Comparison of ENCODE assay signal across 10 mouse cellular contexts in the genomic region with DNA sequence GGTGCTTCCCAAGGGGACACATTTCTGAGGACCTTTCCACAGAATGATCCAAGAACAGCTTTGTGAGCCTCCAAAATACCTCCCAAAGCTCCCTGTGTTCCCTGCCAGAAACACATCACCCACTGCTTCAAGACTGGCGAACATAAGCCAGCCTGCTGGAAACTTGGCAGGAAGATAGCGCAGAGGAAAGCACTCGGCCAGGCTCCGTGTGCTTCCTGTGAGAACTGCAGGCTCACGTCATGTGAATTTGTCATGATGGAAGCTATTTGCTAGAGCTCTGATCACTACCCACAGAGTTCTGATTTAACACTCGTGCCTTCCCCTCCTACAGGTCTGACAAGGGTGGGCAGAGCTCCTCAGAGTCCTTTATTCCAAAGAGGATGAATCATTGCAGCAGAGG. TPM values are rescaled to one million over a fixed set of nuclear protein-coding genes. Genes with fewer than 3 reads are reported as not detected.
DNase-seq lines count a peak whose midpoint lies in the region; ATAC-seq and TF ChIP-seq lines count a peak whose summit lies in the region.
"Had no signal": no experiment of that assay in that cellular context is flagged by ENCODE, and none has a peak within 500 bp of the region (broad histone marks: within the 10 kb centered on the region; RNA-seq: fewer than 3 reads in every experiment).

No protein-coding gene starts in this region.

- peak; percentile 72 for ATAC-seq in heart, postnatal 0 days (ENCODE audit: insufficient read depth, low read depth)
- no peak for ATAC-seq in inflammation-experienced regulatory T-cells, adult 6 months
- no peak for ATAC-seq in activated CD4-positive, CD25-positive, alpha-beta regulatory T cell, adult 4 months

- no peaks in the 10 kb centered on the region for H3K27me3 ChIP-seq in heart, postnatal 0 days (ENCODE audit: control insufficient read depth, insufficient read depth, low read length)
- H3K27me3 ChIP-seq: hindbrain, embryonic 15.5 days; neural tube, embryonic 12.5 days had no signal

- no peak overlapping the region for H3K4me3 ChIP-seq in heart, postnatal 0 days (ENCODE audit: low read depth, low read length)
- H3K4me3 ChIP-seq: hindbrain, embryonic 15.5 days; neural tube, embryonic 12.5 days had no signal

- no peak overlapping the region for H3K9ac ChIP-seq in heart, postnatal 0 days (replicated peaks; ENCODE audit: low read depth, low read length)
- H3K9ac ChIP-seq: hindbrain, embryonic 15.5 days; neural tube, embryonic 12.5 days had no signal

- H3K4me2 ChIP-seq in heart, postnatal 0 days (ENCODE audit: low read depth, low read length) = no peak overlapping the region
- H3K4me2 ChIP-seq: hindbrain, embryonic 15.5 days; neural tube, embryonic 12.5 days had no signal

- H3K9me3 ChIP-seq in heart, postnatal 0 days (replicated peaks; ENCODE audit: control insufficient read depth, low read length) = no peaks in the 10 kb centered on the region
- H3K9me3 ChIP-seq: hindbrain, embryonic 15.5 days; neural tube, embryonic 12.5 days had no signal

- peak overlapping the region; percentile 49 for H3K27ac ChIP-seq in heart, postnatal 0 days (ENCODE audit: low read depth)
- H3K27ac ChIP-seq: hindbrain, embryonic 15.5 days; neural tube, embryonic 12.5 days had no signal

- H3K4me1 ChIP-seq in heart, postnatal 0 days (ENCODE audit: control insufficient read depth, insufficient read depth) = peaks cover 11% of the 10 kb centered on the region

- H3K36me3 ChIP-seq in heart, postnatal 0 days (replicated peaks; ENCODE audit: control insufficient read depth, insufficient read depth, low read length) = no peaks in the 10 kb centered on the region
- H3K36me3 ChIP-seq: hindbrain, embryonic 15.5 days; neural tube, embryonic 12.5 days had no signal

- TF ChIP-seq EP300 in heart, postnatal 0 days (IDR thresholded peaks at IDR 0.05; ENCODE audit: low read depth) = no peak

- 8% methylated on average over 6 of the region's 6 CpGs for WGBS in heart, postnatal 0 days

- no peak for TF ChIP-seq CTCF in heart, postnatal 0 days (IDR thresholded peaks at IDR 0.05; ENCODE audit: low read depth)

- peak; percentile 15 to 21 for DNase-seq in kidney, postnatal 36 days
- DNase-seq in kidney, adult 18-20 months = no peak
- peak; percentile 79 to 82 for DNase-seq in cerebellum, postnatal 25 days
- DNase-seq in heart, postnatal 0 days (ENCODE audit: low spot score) = peak; percentile 81
- peak; percentile 73 to 85 for DNase-seq in left cerebral cortex, postnatal 36 days (ENCODE audit: low spot score in 2 of 2)
- DNase-seq in embryo, embryonic 10.5 days (ENCODE audit: low spot score) = no peak

- intact Hi-C loops in left cerebral cortex, postnatal 36 days (cut with DNase I) = loop anchor here (2.0 kb wide), 1 partner anchor 81 kb away; no protein-coding TSS in a partner anchor

RNA-seq across cellular contexts. Expression of a gene that starts 38.5 kb away (rescaled TPM):
- total RNA-seq in heart, postnatal 0 days (2014; rRNA removed; ENCODE audit: low replicate concordance) = 15.4 and 19.7 TPM in 2 replicates
- 9.6 and 10.7 TPM in 2 replicates for polyA plus RNA-seq in heart, postnatal 0 days (2015; fragmentation: Nextera tagmentation; extraction: Ambion mirVana)
- 1 to 10 TPM; 2.6 to 2.7 TPM for total RNA-seq in left cerebral cortex, postnatal 36 days (2021)
- 10 to 100 TPM; 36.2 to 50.6 (median 42.1) TPM for polyA plus RNA-seq in inflammation-experienced regulatory T-cells, adult 6 months (2017; shearing (Covaris generic))
- 10 to 100 TPM; 33.3 to 40.7 TPM for polyA plus RNA-seq in activated CD4-positive, CD25-positive, alpha-beta regulatory T cell, adult 4 months (2017; shearing (Covaris generic))

RNA-seq across cellular contexts. Expression of a gene that starts 41.4 kb away (rescaled TPM):
- 84.3 and 86.2 TPM in 2 replicates for total RNA-seq in heart, postnatal 0 days (2014; rRNA removed; ENCODE audit: low replicate concordance)
- polyA plus RNA-seq in heart, postnatal 0 days (2015; fragmentation: Nextera tagmentation; extraction: Ambion mirVana) = 151 and 154 TPM in 2 replicates
- 100 to 1,000 TPM in 1 of 2 experiments, 10 to 100 TPM in 1; 86.3 to 112 TPM for total RNA-seq in left cerebral cortex, postnatal 36 days (2021)
- 100 to 1,000 TPM; 539 to 598 (median 556) TPM for polyA plus RNA-seq in inflammation-experienced regulatory T-cells, adult 6 months (2017; shearing (Covaris generic))
- 100 to 1,000 TPM; 467 to 529 TPM for polyA plus RNA-seq in activated CD4-positive, CD25-positive, alpha-beta regulatory T cell, adult 4 months (2017; shearing (Covaris generic))

RNA-seq across cellular contexts. Expression of a gene that starts 41.5 kb away (rescaled TPM):
- 1.0 TPM in 1 of 2 replicates, not detected in the other for total RNA-seq in heart, postnatal 0 days (2014; rRNA removed; ENCODE audit: low replicate concordance)
- polyA plus RNA-seq in heart, postnatal 0 days (2015; fragmentation: Nextera tagmentation; extraction: Ambion mirVana) = 0.05 and 0.08 TPM in 2 replicates
- under 1 TPM in 1 of 2 experiments, not detected in 1; 0.43 TPM for total RNA-seq in left cerebral cortex, postnatal 36 days (2021)
- polyA plus RNA-seq in inflammation-experienced regulatory T-cells, adult 6 months (2017; shearing (Covaris generic)) = not detected
- polyA plus RNA-seq in activated CD4-positive, CD25-positive, alpha-beta regulatory T cell, adult 4 months (2017; shearing (Covaris generic)) = not detected
- polyA plus RNA-seq: neural tube, embryonic 12.5 days had no signal

RNA-seq across cellular contexts. Expression of a gene that starts 58.5 kb away (rescaled TPM):
- 0.54 and 4.7 TPM in 2 replicates for total RNA-seq in heart, postnatal 0 days (2014; rRNA removed; ENCODE audit: low replicate concordance)
- 13.3 and 14.6 TPM in 2 replicates for polyA plus RNA-seq in heart, postnatal 0 days (2015; fragmentation: Nextera tagmentation; extraction: Ambion mirVana)
- total RNA-seq in left cerebral cortex, postnatal 36 days (2021) = 1 to 10 TPM; 6.2 to 6.6 TPM
- polyA plus RNA-seq in inflammation-experienced regulatory T-cells, adult 6 months (2017; shearing (Covaris generic)) = 10 to 100 TPM; 12.7 to 17.5 (median 12.8) TPM
- 10 to 100 TPM; 14.7 to 14.9 TPM for polyA plus RNA-seq in activated CD4-positive, CD25-positive, alpha-beta regulatory T cell, adult 4 months (2017; shearing (Covaris generic))

Comparison
In these comparisons a context has a peak if more than half of its experiments do, and no peak if none do; other contexts are left out.
1. DNase-seq: peak in kidney, postnatal 36 days (2 of 2), cerebellum, postnatal 25 days (2 of 2), heart, postnatal 0 days (single experiment) and left cerebral cortex, postnatal 36 days (2 of 2); none in kidney, adult 18-20 months (single experiment) and embryo, embryonic 10.5 days (single experiment).